Mouse (Mus musculus): ENCODE data around the gene Spsb4. TPM values are rescaled to one million over a fixed set of nuclear protein-coding genes. Genes with fewer than 3 reads are reported as not detected.

Spsb4 gene
- polyA plus RNA-seq, 1 experiment from 2014 or later: 53.7 TPM

DNA sequence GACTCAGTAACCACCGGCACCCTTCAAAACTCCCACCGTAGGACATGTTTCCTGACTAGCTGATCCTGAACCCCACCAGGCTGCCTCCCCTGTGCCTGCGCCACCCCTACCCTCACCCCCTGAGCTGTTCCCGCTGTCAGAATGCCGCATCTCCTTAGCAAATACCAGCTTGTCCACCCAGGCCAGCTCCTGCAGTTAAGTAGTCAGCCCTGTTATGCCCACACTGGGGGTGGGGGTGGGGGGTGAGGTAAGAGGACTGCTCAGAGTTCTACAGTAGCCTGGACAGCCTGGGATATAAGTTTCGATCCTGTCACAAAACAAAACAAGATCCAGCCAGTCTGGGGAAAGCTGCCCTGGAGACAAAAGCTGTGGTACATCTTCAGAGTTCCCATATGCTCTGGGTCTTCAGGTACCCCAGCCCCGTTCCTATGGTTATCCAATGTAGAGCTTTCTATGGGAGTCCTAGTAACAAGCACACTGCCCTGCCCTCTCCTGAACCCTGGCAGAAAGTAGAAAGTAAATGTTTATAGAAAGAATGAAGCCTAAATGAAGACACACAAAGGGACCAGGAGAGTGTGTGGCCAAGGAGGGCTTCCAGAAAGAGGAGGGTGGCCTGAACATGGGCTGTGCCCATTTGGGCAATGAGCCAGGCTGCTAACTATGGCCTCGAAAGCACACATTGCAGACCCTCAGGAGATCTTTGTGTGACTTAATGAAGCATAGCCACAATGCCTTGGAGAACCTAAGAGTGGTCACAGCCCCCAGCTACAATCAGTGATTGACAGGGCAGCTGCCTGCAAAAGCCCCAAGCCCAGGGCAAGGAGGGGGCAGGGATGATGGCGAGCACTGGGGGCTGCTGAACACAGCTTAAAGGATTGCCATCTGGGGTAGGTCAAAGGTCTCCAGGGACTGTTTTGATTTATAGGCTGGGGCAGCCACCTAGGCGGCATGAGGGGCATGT is 38.3 kb downstream of the Spsb4 start:
- H3K9ac ChIP-seq (ENCODE audit: low read length): peak overlapping the region; percentile 32; the same call in 1 of the 2 replicates
- no peaks in the 10 kb centered on the region for H3K9me3 ChIP-seq (replicated peaks; ENCODE audit: control insufficient read depth, low read length)
- 61% methylated on average over 10 of the region's 10 CpGs for WGBS
- no peak overlapping the region for H3K4me3 ChIP-seq (ENCODE audit: low read length)
- H3K4me2 ChIP-seq (ENCODE audit: low read depth, low read length): no peak overlapping the region
- H3K27ac ChIP-seq (ENCODE audit: low read length): no peak overlapping the region
- H3K27me3 ChIP-seq (ENCODE audit: control insufficient read depth, insufficient read depth, low read length): no peaks in the 10 kb centered on the region
- no peaks in the 10 kb centered on the region for H3K36me3 ChIP-seq (ENCODE audit: control insufficient read depth, insufficient read depth)
- ATAC-seq (replicated peaks; ENCODE audit: extremely low read depth, insufficient read depth, low FRiP score): no peak
- peaks cover 70% of the 10 kb centered on the region for H3K4me1 ChIP-seq (ENCODE audit: control insufficient read depth, insufficient read depth, low read length)

DNA sequence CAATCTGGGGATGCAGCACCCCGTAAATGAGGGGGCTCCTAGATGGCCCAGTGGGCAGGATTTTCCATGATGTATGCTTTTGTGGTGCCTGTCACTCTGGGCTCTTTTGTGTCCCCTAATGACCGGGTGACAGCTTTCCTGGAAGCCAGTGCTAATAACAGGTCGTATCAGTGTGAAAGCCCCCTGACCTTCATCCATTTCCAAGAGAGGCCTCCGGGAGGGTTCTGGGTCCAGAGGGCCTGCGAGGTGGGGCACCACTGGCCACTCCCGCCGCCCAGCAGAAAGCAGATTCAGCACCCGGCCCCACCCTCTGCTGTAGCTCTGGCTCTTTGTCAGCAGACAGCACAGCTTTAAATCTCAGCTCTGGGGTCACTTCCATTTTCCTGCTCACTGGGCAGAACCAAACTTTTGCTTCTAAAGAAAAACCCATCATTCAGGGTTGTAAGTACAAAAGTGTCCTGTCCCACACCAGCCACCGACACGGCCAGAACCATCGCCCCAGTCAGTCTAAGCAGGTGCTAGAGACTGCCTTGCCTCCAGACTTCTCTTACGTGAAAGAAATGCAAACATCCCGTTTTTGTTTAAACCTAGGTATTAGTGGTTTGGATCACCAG is 39.1 kb downstream of the Spsb4 start:
- WGBS: 49% methylated on average over 13 of the region's 13 CpGs
- no peak for ATAC-seq (replicated peaks; ENCODE audit: extremely low read depth, insufficient read depth, low FRiP score)
- Histone ChIP-seq H3K27ac (ENCODE audit: low read length) (no peak overlapping the region), H3K4me2 (ENCODE audit: low read depth, low read length) (no peak overlapping the region), H3K4me3 (ENCODE audit: low read length) (no peak overlapping the region), H3K36me3 (ENCODE audit: control insufficient read depth, insufficient read depth) (no peaks in the 10 kb centered on the region), H3K4me1 (ENCODE audit: control insufficient read depth, insufficient read depth, low read length) (peaks cover 62% of the 10 kb centered on the region), H3K27me3 (ENCODE audit: control insufficient read depth, insufficient read depth, low read length) (no peaks in the 10 kb centered on the region), H3K9me3 (replicated peaks; ENCODE audit: control insufficient read depth, low read length) (no peaks in the 10 kb centered on the region), H3K9ac (ENCODE audit: low read length) (peak overlapping the region; percentile 12; the same call in 1 of the 2 replicates)

DNA sequence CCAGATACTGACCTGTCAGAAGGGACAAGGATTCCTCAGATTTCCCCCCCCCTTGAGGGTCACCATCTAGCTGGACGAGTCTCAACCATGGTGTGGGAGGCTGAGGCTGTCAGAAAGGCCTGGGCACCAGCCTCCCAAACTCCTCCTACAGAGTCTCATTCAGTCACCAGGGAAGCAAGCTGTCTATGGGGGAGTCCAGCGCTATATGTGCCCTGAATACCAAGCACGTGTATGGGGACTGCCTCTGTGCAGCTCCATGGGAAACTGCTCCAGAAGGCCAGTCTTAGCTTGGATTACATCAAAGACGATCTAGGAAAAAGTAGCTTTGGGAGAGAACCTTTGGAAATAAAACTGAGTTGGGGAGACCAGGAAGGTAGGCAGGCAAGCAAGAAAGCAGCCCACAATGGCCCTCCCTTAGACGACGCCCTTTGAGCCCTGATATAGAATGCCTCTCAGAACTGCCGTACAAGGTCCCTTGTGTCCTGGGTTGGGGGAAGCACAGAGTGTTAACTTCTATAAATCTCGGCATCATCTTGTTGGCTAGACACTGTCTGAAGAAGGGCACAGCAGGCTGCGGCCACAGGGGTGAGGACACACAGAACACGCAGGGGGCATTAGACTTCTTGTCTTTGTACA is 40.4 kb downstream of the Spsb4 start:
- no peaks in the 10 kb centered on the region for H3K36me3 ChIP-seq (ENCODE audit: control insufficient read depth, insufficient read depth)
- peak overlapping the region; percentile 83 for H3K27ac ChIP-seq (ENCODE audit: low read length)
- H3K9ac ChIP-seq (ENCODE audit: low read length): no peak overlapping the region
- H3K4me3 ChIP-seq (ENCODE audit: low read length): no peak overlapping the region
- no peaks in the 10 kb centered on the region for H3K9me3 ChIP-seq (replicated peaks; ENCODE audit: control insufficient read depth, low read length)
- no peak for ATAC-seq (replicated peaks; ENCODE audit: extremely low read depth, insufficient read depth, low FRiP score)
- H3K4me1 ChIP-seq (ENCODE audit: control insufficient read depth, insufficient read depth, low read length): peaks cover 49% of the 10 kb centered on the region
- no peaks in the 10 kb centered on the region for H3K27me3 ChIP-seq (ENCODE audit: control insufficient read depth, insufficient read depth, low read length)
- H3K4me2 ChIP-seq (ENCODE audit: low read depth, low read length): no peak overlapping the region
- 66% methylated on average over 10 of the region's 10 CpGs for WGBS

DNA sequence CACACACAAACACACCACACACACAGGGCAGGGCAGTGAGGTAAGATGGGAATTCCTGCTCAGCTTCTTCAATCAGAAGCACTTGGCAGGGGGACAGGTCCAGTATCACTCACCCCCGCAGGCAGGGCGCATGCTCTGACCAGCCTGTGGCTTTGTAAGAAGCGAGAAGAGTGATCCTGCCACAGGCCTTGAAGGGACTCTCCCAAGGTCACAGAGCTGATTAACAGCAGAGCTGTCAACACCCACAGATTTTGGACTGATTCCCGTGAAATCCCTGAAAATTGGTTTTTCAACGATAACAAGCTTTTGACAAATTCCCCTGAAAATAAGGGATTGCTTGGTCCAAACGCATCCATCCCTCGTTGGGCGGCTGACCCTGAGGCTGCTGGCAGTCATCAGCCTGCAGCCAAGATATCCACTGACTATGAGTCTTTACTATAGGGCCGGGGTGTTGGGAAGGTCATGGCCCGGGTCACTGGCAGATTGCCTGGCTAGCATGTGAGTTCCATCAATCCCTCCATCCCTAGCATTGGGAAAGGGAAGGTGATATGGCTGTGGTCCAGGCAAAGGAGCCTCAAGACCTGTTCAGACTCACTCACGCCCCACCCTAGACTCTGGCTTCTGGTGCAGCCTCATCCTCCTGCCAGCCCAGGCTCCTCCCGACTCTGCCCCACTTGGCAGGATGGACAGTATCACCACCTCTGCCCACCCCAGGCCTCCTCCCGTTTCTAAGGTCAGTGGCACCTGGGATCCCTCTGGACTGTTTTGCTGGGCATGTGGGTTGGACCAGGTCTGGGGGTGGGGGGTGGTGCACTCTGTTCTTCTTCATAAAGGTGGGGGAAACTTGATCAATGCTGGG is 41.1 kb downstream of the Spsb4 start:
- peaks cover 45% of the 10 kb centered on the region for H3K4me1 ChIP-seq (ENCODE audit: control insufficient read depth, insufficient read depth, low read length)
- WGBS: 22% methylated on average over 13 of the region's 13 CpGs
- H3K27me3 ChIP-seq (ENCODE audit: control insufficient read depth, insufficient read depth, low read length): no peaks in the 10 kb centered on the region
- H3K9ac ChIP-seq (ENCODE audit: low read length): peak overlapping the region; percentile 6; the same call in 1 of the 2 replicates
- H3K4me3 ChIP-seq (ENCODE audit: low read length): no peak overlapping the region
- no peaks in the 10 kb centered on the region for H3K36me3 ChIP-seq (ENCODE audit: control insufficient read depth, insufficient read depth)
- ATAC-seq (replicated peaks; ENCODE audit: extremely low read depth, insufficient read depth, low FRiP score): peak; percentile 75
- H3K9me3 ChIP-seq (replicated peaks; ENCODE audit: control insufficient read depth, low read length): no peaks in the 10 kb centered on the region
- H3K4me2 ChIP-seq (ENCODE audit: low read depth, low read length): no peak overlapping the region
- peak overlapping the region; percentile 83 for H3K27ac ChIP-seq (ENCODE audit: low read length)

DNA sequence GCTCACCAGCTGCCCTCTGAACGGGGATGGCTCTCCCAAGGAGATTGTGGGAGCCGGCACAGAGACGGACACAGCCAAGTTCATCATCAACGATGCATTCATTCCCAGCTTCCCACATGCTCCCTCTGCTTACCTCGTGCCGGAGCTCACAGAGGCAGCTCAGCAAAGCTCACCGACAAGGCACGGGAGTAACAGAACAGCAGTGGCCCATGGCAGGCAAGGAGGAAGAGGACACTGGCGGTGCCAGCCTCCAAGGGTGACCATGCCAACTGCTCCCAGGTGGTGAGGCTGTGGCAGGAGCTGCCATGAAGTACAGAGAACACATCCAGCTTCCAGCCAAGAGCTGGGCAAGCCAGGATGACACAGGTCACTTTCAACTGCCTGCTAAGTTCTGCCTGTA is 45.6 kb downstream of the Spsb4 start:
- Histone ChIP-seq H3K36me3 (ENCODE audit: control insufficient read depth, insufficient read depth) (no peaks in the 10 kb centered on the region), H3K4me3 (ENCODE audit: low read length) (no peak overlapping the region), H3K9ac (ENCODE audit: low read length) (no peak overlapping the region), H3K4me1 (ENCODE audit: control insufficient read depth, insufficient read depth, low read length) (peaks cover 32% of the 10 kb centered on the region), H3K27me3 (ENCODE audit: control insufficient read depth, insufficient read depth, low read length) (no peaks in the 10 kb centered on the region), H3K9me3 (replicated peaks; ENCODE audit: control insufficient read depth, low read length) (no peaks in the 10 kb centered on the region), H3K27ac (ENCODE audit: low read length) (0 out of 2 replicates have a peak overlapping the region, but pooled peaks have one; percentile 9), H3K4me2 (ENCODE audit: low read depth, low read length) (no peak overlapping the region)
- no peak for ATAC-seq (replicated peaks; ENCODE audit: extremely low read depth, insufficient read depth, low FRiP score)
- WGBS: 80% methylated on average over 9 of the region's 9 CpGs

DNA sequence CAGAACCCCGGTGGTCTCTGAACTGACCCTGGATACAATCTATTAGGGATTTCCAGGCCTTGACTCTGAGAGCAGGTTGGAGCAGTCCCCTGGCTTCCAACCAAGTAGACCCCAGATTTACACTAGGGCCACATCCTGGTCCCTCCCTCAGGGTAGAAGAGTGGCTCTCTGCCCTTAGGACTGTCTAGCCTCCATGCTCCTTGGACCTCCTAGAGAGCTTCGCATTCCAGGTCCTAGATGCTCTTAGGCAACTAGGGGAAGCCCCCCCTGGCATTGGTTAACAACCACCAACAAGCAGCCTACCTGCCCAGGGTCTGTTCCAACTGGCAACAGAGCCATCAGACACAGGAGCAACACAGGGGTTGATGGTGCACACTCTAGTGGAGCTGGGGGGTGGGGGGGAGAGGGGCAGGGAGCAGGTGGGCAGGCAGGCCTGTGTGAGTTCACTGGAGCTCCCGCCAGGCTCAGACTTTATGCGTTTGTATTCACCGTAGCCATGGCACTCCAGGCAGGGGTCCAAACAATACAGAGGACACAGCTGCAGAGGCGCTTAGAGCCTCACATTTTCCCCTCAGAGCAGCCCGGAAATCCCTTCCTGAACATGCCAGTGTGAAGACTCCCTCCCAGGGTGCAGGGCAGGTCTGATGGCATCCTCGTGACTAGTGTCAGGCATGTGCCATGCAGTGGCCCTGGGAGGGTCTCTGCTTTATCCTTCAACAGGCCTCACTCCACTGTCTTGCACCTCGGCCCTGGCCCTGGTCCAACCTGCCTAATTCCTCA is 46.8 kb downstream of the Spsb4 start:
- H3K4me3 ChIP-seq (ENCODE audit: low read length): no peak overlapping the region
- WGBS: 28% methylated on average over 9 of the region's 9 CpGs
- no peaks in the 10 kb centered on the region for H3K27me3 ChIP-seq (ENCODE audit: control insufficient read depth, insufficient read depth, low read length)
- ATAC-seq (replicated peaks; ENCODE audit: extremely low read depth, insufficient read depth, low FRiP score): peak; percentile 88
- no peak overlapping the region; the same call in 1 of the 2 replicates for H3K9ac ChIP-seq (ENCODE audit: low read length)
- H3K36me3 ChIP-seq (ENCODE audit: control insufficient read depth, insufficient read depth): no peaks in the 10 kb centered on the region
- H3K9me3 ChIP-seq (replicated peaks; ENCODE audit: control insufficient read depth, low read length): no peaks in the 10 kb centered on the region
- H3K4me2 ChIP-seq (ENCODE audit: low read depth, low read length): no peak overlapping the region
- H3K27ac ChIP-seq (ENCODE audit: low read length): peak overlapping the region; percentile 66
- H3K4me1 ChIP-seq (ENCODE audit: control insufficient read depth, insufficient read depth, low read length): peaks cover 24% of the 10 kb centered on the region

DNA sequence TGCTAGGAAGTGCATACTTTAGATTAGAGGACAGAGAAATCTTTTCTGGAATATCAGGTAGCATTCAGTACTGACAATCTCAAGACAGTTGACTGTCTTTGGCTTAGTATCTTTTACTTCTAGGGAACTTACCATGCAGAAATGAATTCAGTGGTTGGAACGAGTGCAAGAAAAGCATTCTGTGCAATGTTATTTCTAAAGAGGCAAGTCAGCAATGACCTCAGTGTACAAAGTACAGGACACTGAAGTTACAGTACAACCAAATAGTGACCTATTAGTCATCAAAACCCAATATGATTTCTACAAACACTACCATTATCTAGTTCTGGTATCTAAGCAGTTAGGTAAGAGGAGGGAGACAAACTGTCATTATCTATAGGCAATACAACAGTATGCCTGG is 51.1 kb downstream of the Spsb4 start:
- no peaks in the 10 kb centered on the region for H3K27me3 ChIP-seq (ENCODE audit: control insufficient read depth, insufficient read depth, low read length)
- no peak overlapping the region for H3K9ac ChIP-seq (ENCODE audit: low read length)
- H3K36me3 ChIP-seq (ENCODE audit: control insufficient read depth, insufficient read depth): no peaks in the 10 kb centered on the region
- peaks cover 29% of the 10 kb centered on the region for H3K4me1 ChIP-seq (ENCODE audit: control insufficient read depth, insufficient read depth, low read length)
- no peak overlapping the region for H3K27ac ChIP-seq (ENCODE audit: low read length)
- 56% methylated on average over 1 of the region's 1 CpGs for WGBS
- no peak overlapping the region for H3K4me3 ChIP-seq (ENCODE audit: low read length)
- no peak for ATAC-seq (replicated peaks; ENCODE audit: extremely low read depth, insufficient read depth, low FRiP score)
- H3K9me3 ChIP-seq (replicated peaks; ENCODE audit: control insufficient read depth, low read length): no peaks in the 10 kb centered on the region
- no peak overlapping the region for H3K4me2 ChIP-seq (ENCODE audit: low read depth, low read length)

DNA sequence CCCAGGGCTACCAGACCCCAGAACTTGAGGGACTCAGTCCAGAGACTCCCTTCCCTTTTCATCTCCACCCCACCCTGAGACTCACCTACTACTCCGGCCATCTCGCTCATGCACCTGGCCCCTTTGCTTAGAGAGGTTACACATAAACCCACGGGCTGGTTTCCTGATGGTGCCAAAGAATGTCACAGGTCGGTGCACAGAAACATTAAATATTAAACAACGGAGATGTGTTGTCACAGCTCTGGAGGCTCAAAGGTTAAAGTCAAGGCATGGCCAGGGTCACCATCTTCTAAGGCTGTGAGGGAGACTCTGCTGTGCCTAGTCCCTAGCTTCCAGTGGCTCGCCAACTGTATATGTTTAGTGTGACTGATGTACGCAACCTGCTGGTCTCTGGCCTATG is 52.2 kb downstream of the Spsb4 start:
- peaks cover 27% of the 10 kb centered on the region for H3K4me1 ChIP-seq (ENCODE audit: control insufficient read depth, insufficient read depth, low read length)
- no peaks in the 10 kb centered on the region for H3K9me3 ChIP-seq (replicated peaks; ENCODE audit: control insufficient read depth, low read length)
- H3K9ac ChIP-seq (ENCODE audit: low read length): no peak overlapping the region
- WGBS: 92% methylated on average over 7 of the region's 7 CpGs
- no peaks in the 10 kb centered on the region for H3K27me3 ChIP-seq (ENCODE audit: control insufficient read depth, insufficient read depth, low read length)
- ATAC-seq (replicated peaks; ENCODE audit: extremely low read depth, insufficient read depth, low FRiP score): no peak
- no peak overlapping the region for H3K4me2 ChIP-seq (ENCODE audit: low read depth, low read length)
- no peak overlapping the region for H3K4me3 ChIP-seq (ENCODE audit: low read length)
- no peaks in the 10 kb centered on the region for H3K36me3 ChIP-seq (ENCODE audit: control insufficient read depth, insufficient read depth)
- H3K27ac ChIP-seq (ENCODE audit: low read length): no peak overlapping the region
